8 mouse cellular contexts compared by ENCODE assay signal in genomic region chr11:101009888-101010784, GRCm38 (mm10). TPM values are rescaled to one million over a fixed set of nuclear protein-coding genes. Genes with fewer than 3 reads are reported as not detected.
DNase-seq lines count a peak whose midpoint lies in the region; ATAC-seq and TF ChIP-seq lines count a peak whose summit lies in the region.

No protein-coding gene starts in this region.

- TF ChIP-seq CTCF in gastrocnemius, adult 2 months (IDR thresholded peaks at IDR 0.05): peak; percentile 6; the same call in 1 of the 2 replicates
- TF ChIP-seq CTCF in G1E (IDR thresholded peaks at IDR 0.05; ENCODE audit: low read depth, low read length): no peak
- TF ChIP-seq CTCF in liver, adult 2 months (IDR thresholded peaks at IDR 0.05; ENCODE audit: low read depth, low read length): no peak

- no peaks in the 10 kb centered on the region for H3K9me3 ChIP-seq in G1E (replicated peaks)
- no peaks in the 10 kb centered on the region for H3K9me3 ChIP-seq in neural tube, embryonic 11.5 days (ENCODE audit: control insufficient read depth, low read length)

- WGBS in liver, adult 2 months: 4% methylated on average over 29 of the region's 29 CpGs
- WGBS in neural tube, embryonic 11.5 days: 13% methylated on average over 29 of the region's 29 CpGs

- H3K36me3 ChIP-seq in G1E (replicated peaks): peaks cover 30% of the 10 kb centered on the region
- H3K36me3 ChIP-seq in liver, adult 2 months (ENCODE audit: control insufficient read depth, insufficient read depth, low read length): peaks cover 16% of the 10 kb centered on the region
- H3K36me3 ChIP-seq in neural tube, embryonic 11.5 days (ENCODE audit: control insufficient read depth, insufficient read depth, low read length): no peaks in the 10 kb centered on the region

- H3K4me2 ChIP-seq in neural tube, embryonic 11.5 days (ENCODE audit: low read depth): peak overlapping the region; percentile 72

- intact Hi-C loops in gastrocnemius, adult 2 months (cut with DNase I): no loop called here
- intact Hi-C loops in gastrocnemius, postnatal 14 days (cut with DNase I; ENCODE audit: low total_unique reads): no loop called here
- intact Hi-C loops in heart, postnatal 14 days (cut with DNase I): loop anchor here (5.0 kb wide), 1 partner anchor 47 kb away; no protein-coding TSS in a partner anchor

- ATAC-seq in G1E (ENCODE audit: extremely low read depth, insufficient number of reproducible peaks, low FRiP score, poor library complexity, severe bottlenecking): peak; percentile 55
- peak; percentile 48 for ATAC-seq in neural tube, embryonic 11.5 days (ENCODE audit: insufficient read depth, low FRiP score, low TSS enrichment)

- peak overlapping the region; percentile 80 for H3K4me3 ChIP-seq in gastrocnemius, adult 2 months
- peak overlapping the region; percentile 75 for H3K4me3 ChIP-seq in G1E (ENCODE audit: low read depth, low read length)
- peak overlapping the region; percentile 65 for H3K4me3 ChIP-seq in liver, adult 2 months (ENCODE audit: insufficient read depth, low read depth, low read length)
- H3K4me3 ChIP-seq in neural tube, embryonic 11.5 days (ENCODE audit: low read depth, low read length): peak overlapping the region; percentile 60

- peak overlapping the region; percentile 96 for H3K27ac ChIP-seq in gastrocnemius, adult 2 months
- peak overlapping the region; percentile 41; the same call in 1 of the 2 replicates for H3K27ac ChIP-seq in liver, adult 2 months (replicated peaks; ENCODE audit: insufficient read depth, low read depth, low read length)
- peak overlapping the region; percentile 65 for H3K27ac ChIP-seq in neural tube, embryonic 11.5 days (ENCODE audit: low read depth, low read length)

- peaks cover 8% of the 10 kb centered on the region; the same call in 1 of the 2 replicates for H3K79me2 ChIP-seq in liver, adult 2 months (ENCODE audit: control insufficient read depth, insufficient read depth, low read length)

- H3K9ac ChIP-seq in liver, adult 2 months (ENCODE audit: low read depth, low read length): peak overlapping the region; percentile 79
- peak overlapping the region; percentile 73 for H3K9ac ChIP-seq in neural tube, embryonic 11.5 days (ENCODE audit: low read length)

- H3K4me1 ChIP-seq in G1E (ENCODE audit: insufficient read depth, low read depth, low read length): peaks cover 48% of the 10 kb centered on the region
- 0 out of 2 replicates have a peak, but pooled peaks cover 2% of the 10 kb centered on the region for H3K4me1 ChIP-seq in liver, adult 2 months (ENCODE audit: control insufficient read depth, insufficient read depth, low read length)
- H3K4me1 ChIP-seq in neural tube, embryonic 11.5 days (ENCODE audit: control insufficient read depth, insufficient read depth, low read length): peaks cover 14% of the 10 kb centered on the region

- no peak for TF ChIP-seq POLR2A in liver, adult 2 months (IDR thresholded peaks at IDR 0.05; ENCODE audit: extremely low read depth, insufficient read depth, low read length)

- 0 out of 2 replicates have a peak, but pooled peaks cover 2% of the 10 kb centered on the region for H3K27me3 ChIP-seq in G1E (ENCODE audit: insufficient read depth, low read length)
- H3K27me3 ChIP-seq in liver, adult 2 months (ENCODE audit: control insufficient read depth, insufficient read depth, low read length): no peaks in the 10 kb centered on the region
- H3K27me3 ChIP-seq in neural tube, embryonic 11.5 days (ENCODE audit: control insufficient read depth, insufficient read depth, low read length): no peaks in the 10 kb centered on the region

- DNase-seq in gastrocnemius, adult 2 months: no peak
- DNase-seq in gastrocnemius, postnatal 14 days: no peak
- DNase-seq in G1E (ENCODE audit: low spot score): peak; percentile 49
- DNase-seq in embryo, embryonic 10.5 days (ENCODE audit: low spot score): peak; percentile 42
- peak; percentile 9 to 15 for DNase-seq in heart, postnatal 14 days
- peak; percentile 41 for DNase-seq in liver, adult 2 months (ENCODE audit: extremely low read depth, low read depth, low spot score)
- peak; percentile 17 for DNase-seq in neural tube, embryonic 11.5 days (ENCODE audit: low spot score)
- no peak for DNase-seq in urinary bladder, postnatal 4 days (ENCODE audit: low spot score in 2 of 2)

RNA-seq across cellular contexts. Expression of gene Atp6v0a1, which starts 0.9 kb away (rescaled TPM):
- total RNA-seq in gastrocnemius, adult 2 months (2021): 10 to 100 TPM; 59.6 to 65.2 TPM
- total RNA-seq in gastrocnemius, postnatal 14 days (2021): 10 to 100 TPM; 53.4 to 58.5 TPM
- total RNA-seq in G1E (2014; fragmentation: Nextera tagmentation) (109 and 180 TPM in 2 replicates), G1E (2017) (53.7 and 77.6 TPM in 2 replicates)
- 25.8 and 26.3 TPM in 2 replicates for polyA plus RNA-seq in G1E (2012)
- 10 to 100 TPM; 89.3 to 90.2 TPM for total RNA-seq in heart, postnatal 14 days (2021)
- total RNA-seq in liver, adult 2 months (2014; rRNA removed): 21.5 and 26.8 TPM in 2 replicates
- polyA plus RNA-seq in liver, adult 2 months (2012; rRNA removed): 37.7 and 39.2 TPM in 2 replicates
- polyA plus RNA-seq in neural tube, embryonic 11.5 days (2014; fragmentation: Nextera tagmentation; extraction: Ambion mirVana): 50.2 and 54.1 TPM in 2 replicates

RNA-seq across cellular contexts. Expression of gene Cavin1, which starts 39.4 kb away (rescaled TPM):
- total RNA-seq in gastrocnemius, adult 2 months (2021): 100 to 1,000 TPM; 133 to 149 TPM
- 100 to 1,000 TPM; 226 to 256 TPM for total RNA-seq in gastrocnemius, postnatal 14 days (2021)
- total RNA-seq in G1E (2014; fragmentation: Nextera tagmentation): 13.1 and 15.0 TPM in 2 replicates
- total RNA-seq in G1E (2017): 3.1 and 3.8 TPM in 2 replicates
- 37.0 and 39.4 TPM in 2 replicates for polyA plus RNA-seq in G1E (2012)
- 100 to 1,000 TPM; 336 to 338 TPM for total RNA-seq in heart, postnatal 14 days (2021)
- 3.8 and 4.1 TPM in 2 replicates for total RNA-seq in liver, adult 2 months (2014; rRNA removed)
- polyA plus RNA-seq in liver, adult 2 months (2012; rRNA removed): 3.9 and 4.0 TPM in 2 replicates
- polyA plus RNA-seq in neural tube, embryonic 11.5 days (2014; fragmentation: Nextera tagmentation; extraction: Ambion mirVana): 11.4 and 12.3 TPM in 2 replicates

RNA-seq across cellular contexts. Expression of gene Naglu, which starts 59.7 kb away (rescaled TPM):
- total RNA-seq in gastrocnemius, adult 2 months (2021): 1 to 10 TPM; 3.3 to 4.1 TPM
- 1 to 10 TPM; 6.2 to 7.4 TPM for total RNA-seq in gastrocnemius, postnatal 14 days (2021)
- total RNA-seq in G1E (2014; fragmentation: Nextera tagmentation) (6.1 and 6.3 TPM in 2 replicates), G1E (2017) (14.2 and 18.4 TPM in 2 replicates)
- 5.1 and 6.4 TPM in 2 replicates for polyA plus RNA-seq in G1E (2012)
- 10 to 100 TPM in 1 of 2 experiments, 1 to 10 TPM in 1; 7.2 to 10.1 TPM for total RNA-seq in heart, postnatal 14 days (2021)
- 22.1 and 23.6 TPM in 2 replicates for total RNA-seq in liver, adult 2 months (2014; rRNA removed)
- 33.8 and 38.8 TPM in 2 replicates for polyA plus RNA-seq in liver, adult 2 months (2012; rRNA removed)
- 5.8 and 5.9 TPM in 2 replicates for polyA plus RNA-seq in neural tube, embryonic 11.5 days (2014; fragmentation: Nextera tagmentation; extraction: Ambion mirVana)

Comparison
In these comparisons a context has a peak if more than half of its experiments do, and no peak if none do; other contexts are left out.
1. DNase-seq: peak in G1E (single experiment), embryo, embryonic 10.5 days (single experiment), heart, postnatal 14 days (2 of 2), liver, adult 2 months (single experiment) and neural tube, embryonic 11.5 days (single experiment); none in gastrocnemius, adult 2 months (single experiment), gastrocnemius, postnatal 14 days (single experiment) and urinary bladder, postnatal 4 days (0 of 2).
2. H3K27ac ChIP-seq: peak in every context shown above with its lines; median percentile 96 in gastrocnemius, adult 2 months; 65 in neural tube, embryonic 11.5 days; 41 in liver, adult 2 months.
3. RNA of gene Cavin1, which starts 39.4 kb away (total RNA-seq): 336 to 338 TPM in heart, postnatal 14 days, 226 to 256 TPM in gastrocnemius, postnatal 14 days and 133 to 149 TPM in gastrocnemius, adult 2 months; 3.1 to 15.0 TPM in G1E and 3.8 to 4.1 TPM in liver, adult 2 months; every median in the first group is over 4 times any median in the second.
4. Peak in every context shown above with its lines, with median percentiles within 50 percentile points of each other: H3K4me3 ChIP-seq.